In the genomic region with DNA sequence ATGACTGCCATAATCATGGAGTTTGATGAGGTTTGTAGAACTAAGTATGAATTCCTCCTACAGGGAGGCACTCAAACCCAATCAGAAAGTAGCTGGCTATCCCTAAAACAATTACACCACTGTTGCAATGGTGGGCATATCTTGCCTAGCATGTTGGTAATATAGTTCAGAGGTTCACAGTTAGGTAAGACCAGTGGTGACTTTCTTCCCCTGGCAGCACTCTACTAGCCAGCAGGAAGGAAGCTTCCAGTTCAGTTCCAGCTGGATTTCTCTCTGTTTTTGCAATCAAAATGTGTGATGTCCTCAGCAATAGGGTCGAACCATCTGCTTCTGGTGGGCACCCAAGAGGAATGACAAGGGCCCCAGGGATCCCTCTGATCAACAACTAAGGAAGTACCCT, we compare ENCODE assay signal across 25 mouse cellular contexts.
A peak's percentile ranks its signal among the peaks of the same experiment; 100 is the strongest.
DNase-seq lines count a peak whose midpoint lies in the region; ATAC-seq lines count a peak whose summit lies in the region.
"Had no signal": no experiment of that assay in that cellular context is flagged by ENCODE, and none has a peak within 500 bp of the region (broad histone marks: within the 10 kb centered on the region; RNA-seq: fewer than 3 reads in every experiment).

No protein-coding gene starts in this region.

- H3K4me2 ChIP-seq in midbrain, embryonic 14.5 days (ENCODE audit: low read length): no peak overlapping the region
- H3K4me2 ChIP-seq: embryonic facial prominence, embryonic 12.5 days; forebrain, embryonic 12.5 days had no signal

- H3K36me3 ChIP-seq in midbrain, embryonic 14.5 days (ENCODE audit: control insufficient read depth, insufficient read depth, low read length): no peaks in the 10 kb centered on the region
- H3K36me3 ChIP-seq: embryonic facial prominence, embryonic 10.5 days; embryonic facial prominence, embryonic 12.5 days; forebrain, embryonic 10.5 days; forebrain, embryonic 12.5 days; G1E had no signal

- ATAC-seq in megakaryocyte progenitor cell, adult 5-6 weeks (replicated peaks; ENCODE audit: poor library complexity): peak; percentile 31; the same call in 1 of the 2 replicates
- no peak for ATAC-seq in midbrain, embryonic 14.5 days (ENCODE audit: low FRiP score, low TSS enrichment)
- ATAC-seq: CD4-positive, CD25-positive, alpha-beta regulatory T cell, adult 4 months; forebrain, embryonic 14.5 days; forebrain, embryonic 16.5 days; Patski had no signal

- no peaks in the 10 kb centered on the region for H3K9me3 ChIP-seq in midbrain, embryonic 14.5 days (ENCODE audit: control insufficient read depth, low read length)
- H3K9me3 ChIP-seq: embryonic facial prominence, embryonic 10.5 days; embryonic facial prominence, embryonic 12.5 days; forebrain, embryonic 10.5 days; forebrain, embryonic 12.5 days; G1E had no signal

- H3K9ac ChIP-seq in midbrain, embryonic 14.5 days (replicated peaks; ENCODE audit: low read length): no peak overlapping the region
- H3K9ac ChIP-seq: embryonic facial prominence, embryonic 12.5 days; forebrain, embryonic 12.5 days had no signal

- H3K27me3 ChIP-seq in midbrain, embryonic 14.5 days (ENCODE audit: control insufficient read depth, insufficient read depth, low read length): no peaks in the 10 kb centered on the region
- H3K27me3 ChIP-seq: CH12.LX; embryonic facial prominence, embryonic 12.5 days; forebrain, embryonic 12.5 days; Patski had no signal

- DNase-seq in heart, adult 11 months: peak; percentile 62
- no peak for DNase-seq in heart, postnatal 14 days
- DNase-seq in gonadal fat pad, adult 2 months (ENCODE audit: low read depth): peak; percentile 28
- no peak for DNase-seq in layer of hippocampus, adult 9-11 months
- DNase-seq in midbrain, embryonic 14.5 days: no peak
- DNase-seq: adrenal gland, adult 8-10 months; adrenal gland, postnatal 14 days; adrenal gland, postnatal 36 days; B cell, adult 2 months; cerebellum, adult 11-12 months; cerebellum, adult 2 months; cerebellum, adult 9-10 months; cerebellum, postnatal 10 days; cerebellum, postnatal 25 days had no signal

- intact Hi-C loops in heart, postnatal 14 days (cut with DNase I): loop anchor here (5.0 kb wide), 1 partner anchor 103 kb away; no protein-coding TSS in a partner anchor

- H3K27ac ChIP-seq in midbrain, embryonic 14.5 days (replicated peaks; ENCODE audit: low read depth, low read length): no peak overlapping the region
- H3K27ac ChIP-seq: embryonic facial prominence, embryonic 10.5 days; embryonic facial prominence, embryonic 12.5 days had no signal

- 84% methylated on average over 1 of the region's 1 CpGs for WGBS in midbrain, embryonic 14.5 days

- peaks cover 34% of the 10 kb centered on the region for H3K4me1 ChIP-seq in midbrain, embryonic 14.5 days (ENCODE audit: control insufficient read depth, insufficient read depth, low read length)

- H3K4me3 ChIP-seq in midbrain, embryonic 14.5 days (replicated peaks; ENCODE audit: low read depth, low read length): no peak overlapping the region
- H3K4me3 ChIP-seq: embryonic facial prominence, embryonic 10.5 days; embryonic facial prominence, embryonic 12.5 days; forebrain, embryonic 10.5 days; forebrain, embryonic 12.5 days had no signal

Comparison
In these comparisons a context has a peak if more than half of its experiments do, and no peak if none do; other contexts are left out.
1. DNase-seq: peak in heart, adult 11 months (single experiment) and gonadal fat pad, adult 2 months (single experiment); none in heart, postnatal 14 days (0 of 2), layer of hippocampus, adult 9-11 months (single experiment) and midbrain, embryonic 14.5 days (single experiment).